Mouse (Mus musculus): ENCODE results near the gene Ank3.

GRCm38 (mm10) chr10:69465558-69466200 lies 67.1 kb downstream of the Ank3 start:
- TF ChIP-seq CTCF (conservative IDR thresholded peaks at IDR 0.05; ENCODE audit: low read length): no peak
- no peak for TF ChIP-seq POU5F1 (IDR thresholded peaks at IDR 0.05; ENCODE audit: borderline replicate concordance, low read length)
- TF ChIP-seq NANOG (IDR thresholded peaks at IDR 0.05; ENCODE audit: borderline replicate concordance, low read length): no peak

Data from E14TG2a.4 (cell line).